Mouse (Mus musculus) ES-E14 (cell line): ENCODE results near the gene Pex14. TPM values are rescaled to one million over a fixed set of nuclear protein-coding genes. Genes with fewer than 3 reads are reported as not detected.

Experiments
- DNase-seq: peaks from one replicate; pipeline ENCODE4 v3.0.0-alpha.2; 2013; ENCODE audit warnings: low read depth, low spot score
- H3K27ac ChIP-seq: 2 replicates; pipeline ENCODE4 v1.5.1; 2012; ENCODE audit warnings: low read depth, mild to moderate bottlenecking, low read length, moderate library complexity, mixed read lengths; ENCODE audit not compliant: poor library complexity, insufficient read depth, severe bottlenecking
- H3K36me3 ChIP-seq: 2 replicates; pipeline ENCODE4 v1.6.1; 2012; ENCODE audit warnings: mild to moderate bottlenecking, low read length, moderate library complexity, mixed read lengths; ENCODE audit not compliant: control insufficient read depth, poor library complexity, insufficient read depth, severe bottlenecking
- H3K4me1 ChIP-seq, 2 experiments: fragments of 150-350 bp in 1 of 2; sonication (generic) in 1 of 2; 2 replicates each; pipeline ENCODE4 v1.6.1; 2012; ENCODE audit warnings: low read length in 2 of 2, mild to moderate bottlenecking in 1 of 2, mixed read lengths in 1 of 2; ENCODE audit not compliant: control insufficient read depth in 2 of 2, insufficient read depth in 2 of 2, poor library complexity in 1 of 2
- H3K4me3 ChIP-seq, 2 experiments: fragments of 150-350 bp in 1 of 2; sonication (generic) in 1 of 2; 2 replicates each; pipeline ENCODE4 v1.5.1; 2012; ENCODE audit warnings: low read length in 2 of 2, low read depth in 1 of 2, mild to moderate bottlenecking in 1 of 2, mixed read lengths in 1 of 2; ENCODE audit not compliant: insufficient read depth in 1 of 2, poor library complexity in 1 of 2, severe bottlenecking in 1 of 2
- H3K9ac ChIP-seq: 2 replicates; pipeline ENCODE4 v1.6.1; 2012; ENCODE audit warnings: low read depth, mild to moderate bottlenecking, low read length, mixed read lengths; ENCODE audit not compliant: poor library complexity, insufficient read depth, severe bottlenecking
- H3K9me3 ChIP-seq: fragments of 150-350 bp; sonication (generic); 2 replicates; pipeline ENCODE4 v1.6.1; 2012; ENCODE audit warnings: low read depth, mild to moderate bottlenecking, low read length; ENCODE audit not compliant: control insufficient read depth, insufficient read depth
- CHD2 ChIP-seq: IDR thresholded peaks from 2 replicates; pipeline ENCODE4 v1.6.1; 2014; ENCODE audit warnings: mild to moderate bottlenecking, low read depth, low read length, inconsistent platforms
- HCFC1 ChIP-seq: IDR thresholded peaks from 2 replicates; pipeline ENCODE4 v1.6.1; 2012; ENCODE audit warnings: low read length, inconsistent platforms, borderline replicate concordance; ENCODE audit not compliant: insufficient read depth
- MAFK ChIP-seq: IDR thresholded peaks from 2 replicates; pipeline ENCODE4 v1.6.1; 2014; ENCODE audit warnings: mild to moderate bottlenecking, low read depth, low read length, inconsistent platforms; ENCODE audit not compliant: insufficient read depth
- ZC3H11A ChIP-seq: IDR thresholded peaks from 2 replicates; pipeline ENCODE4 v1.6.1; 2012; ENCODE audit warnings: low read depth, mild to moderate bottlenecking, inconsistent platforms, low read length, borderline replicate concordance
- ZNF384 ChIP-seq: IDR thresholded peaks from 2 replicates; pipeline ENCODE4 v1.6.1; 2012; ENCODE audit warnings: low read depth, low read length, inconsistent platforms
- in situ Hi-C, 2 experiments: fragments of 600-800 bp; cut with MboI; formaldehyde crosslinking; loops; one replicate each; pipeline ENCODE4 v1.15.1; 2025; ENCODE audit warnings: low sequenced_read_pairs in 2 of 2, inconsistent platforms in 1 of 2; ENCODE audit not compliant: unreplicated experiment in 2 of 2
- total RNA-seq: library from RNA; depleted of rRNA; stranded (reverse); fragments of 300-350 nt; gene quantifications from 2 replicates; pipeline ENCODE4 v1.2.3, GENCODE M21; 2012

Gene Pex14
- total RNA-seq, 1 experiment: 80.3 TPM

DNA sequence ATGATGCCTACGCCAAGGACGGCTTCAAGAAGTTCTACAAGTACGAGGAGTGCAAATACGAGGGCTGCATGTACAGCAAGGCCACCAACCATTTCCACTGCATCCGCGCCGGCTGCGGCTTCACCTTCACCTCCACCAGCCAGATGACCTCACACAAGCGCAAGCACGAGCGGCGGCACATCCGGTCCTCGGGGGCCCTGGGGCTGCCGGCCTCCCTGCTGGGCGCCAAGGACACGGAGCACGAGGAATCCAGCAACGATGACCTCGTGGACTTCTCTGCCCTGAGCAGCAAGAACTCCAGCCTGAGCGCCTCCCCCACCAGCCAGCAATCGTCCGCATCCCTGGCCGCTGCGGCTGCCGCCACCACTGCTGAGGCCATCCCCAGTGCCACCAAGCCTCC lies 161.1 kb downstream of the Pex14 start:
- Histone ChIP-seq H3K4me1 (peaks cover 0 to 6% of the 10 kb centered on the region in 2 experiments; a peak in 1 of 4 replicates), H3K9ac (no peak overlapping the region), H3K27ac (no peak overlapping the region), H3K4me3 (no peak overlapping the region), H3K9me3 (no peaks in the 10 kb centered on the region), H3K36me3 (peaks cover 21% of the 10 kb centered on the region; the same call in 1 of the 2 replicates)
- in situ Hi-C loops: no loop called here
- TF ChIP-seq ZC3H11A (no peak), MAFK (no peak), ZNF384 (no peak), HCFC1 (no peak)
- DNase-seq: no peak

DNA sequence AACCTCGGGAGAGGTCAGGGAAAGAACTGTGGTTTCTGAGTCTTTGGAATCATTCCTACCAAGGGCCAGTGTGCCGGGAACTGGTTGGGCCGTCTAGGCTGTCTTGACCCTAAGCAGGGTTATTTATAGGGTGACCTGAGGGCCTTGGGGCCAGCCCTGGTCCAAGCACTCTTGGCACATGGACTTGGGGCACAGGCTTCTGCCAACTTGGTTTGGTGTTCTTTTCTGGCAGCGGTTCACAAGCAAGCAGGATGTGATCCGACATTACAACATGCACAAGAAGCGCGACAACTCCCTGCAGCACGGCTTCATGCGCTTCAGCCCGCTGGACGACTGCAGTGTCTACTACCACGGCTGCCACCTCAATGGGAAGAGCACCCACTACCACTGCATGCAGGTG lies 162.9 kb downstream of the Pex14 start:
- in situ Hi-C loops: no loop called here
- peaks cover 22% of the 10 kb centered on the region; the same call in 1 of the 2 replicates for H3K36me3 ChIP-seq
- no peak overlapping the region for H3K4me3 ChIP-seq
- H3K9ac ChIP-seq: no peak overlapping the region
- no peak for DNase-seq
- TF ChIP-seq HCFC1 (no peak), ZC3H11A (no peak), MAFK (no peak), CHD2 (no peak), ZNF384 (no peak)
- no peaks in the 10 kb centered on the region for H3K9me3 ChIP-seq
- H3K4me1 ChIP-seq: peaks cover 0 to 8% of the 10 kb centered on the region in 2 experiments; a peak in 1 of 4 replicates
- H3K27ac ChIP-seq: no peak overlapping the region

DNA sequence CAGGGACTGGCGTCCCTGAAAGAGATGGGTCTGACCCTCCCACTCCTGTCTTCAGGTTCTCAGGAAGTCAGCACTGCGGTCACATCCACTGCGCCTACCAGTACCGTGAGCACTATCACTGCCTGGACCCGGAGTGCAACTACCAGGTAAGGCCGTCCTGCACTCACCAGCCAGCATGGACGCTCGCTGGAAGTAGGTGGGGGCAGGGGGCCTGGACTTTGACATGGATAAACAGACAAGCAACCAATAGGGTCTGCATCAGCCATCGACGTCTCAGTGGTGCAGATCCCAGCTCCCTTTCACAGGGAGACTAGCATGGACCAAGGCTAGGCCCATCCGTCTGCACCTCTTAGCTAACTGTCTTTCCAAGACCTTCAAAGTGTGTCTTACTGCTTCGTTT lies 163.6 kb downstream of the Pex14 start:
- TF ChIP-seq MAFK (no peak), ZNF384 (no peak), HCFC1 (no peak)
- in situ Hi-C loops: no loop called here
- no peak overlapping the region for H3K27ac ChIP-seq

GRCm38 (mm10) chr4:148935211-148935610 lies 164.5 kb downstream of the Pex14 start:
- Histone ChIP-seq H3K36me3 (peaks cover 22% of the 10 kb centered on the region; the same call in 1 of the 2 replicates), H3K4me1 (peaks cover 0 to 7% of the 10 kb centered on the region in 2 experiments; a peak in 1 of 4 replicates), H3K4me3 (no peak overlapping the region), H3K9ac (no peak overlapping the region), H3K9me3 (no peaks in the 10 kb centered on the region), H3K27ac (no peak overlapping the region)
- TF ChIP-seq CHD2: no peak
- no peak for TF ChIP-seq ZC3H11A
- no peak for TF ChIP-seq MAFK
- no peak for TF ChIP-seq HCFC1
- no peak for TF ChIP-seq ZNF384
- in situ Hi-C loops: no loop called here
- no peak for DNase-seq

More for the DNA sequence above, 163.6 kb downstream of the Pex14 start:
- Histone ChIP-seq H3K9ac (no peak overlapping the region), H3K36me3 (peaks cover 22% of the 10 kb centered on the region; the same call in 1 of the 2 replicates), H3K4me1 (peaks cover 0 to 8% of the 10 kb centered on the region in 2 experiments; a peak in 1 of 4 replicates), H3K9me3 (no peaks in the 10 kb centered on the region), H3K4me3 (no peak overlapping the region)
- DNase-seq: no peak

GRCm38 (mm10) chr4:148933109-148933508 lies 166.6 kb downstream of the Pex14 start:
- Histone ChIP-seq H3K27ac (no peak overlapping the region), H3K9ac (no peak overlapping the region), H3K4me3 (no peak overlapping the region), H3K36me3 (peaks cover 12% of the 10 kb centered on the region; the same call in 1 of the 2 replicates), H3K4me1 (peaks cover 0 to 7% of the 10 kb centered on the region in 2 experiments; a peak in 1 of 4 replicates), H3K9me3 (no peaks in the 10 kb centered on the region)
- TF ChIP-seq CHD2 (no peak), MAFK (no peak), HCFC1 (no peak), ZNF384 (no peak)
- no peak for DNase-seq
- in situ Hi-C loops: no loop called here
